Mouse (Mus musculus) MEL (cell line): ENCODE measurements around the gene Notch2.

Experiments
- CTCF ChIP-seq, 3 experiments: IDR thresholded peaks in 2 of 3; conservative IDR thresholded peaks in 1 of 3; 2 replicates each; pipeline ENCODE4 v1.5.1; 2011 to 2012; ENCODE audit warnings: low read length in 3 of 3, low read depth in 2 of 3, mild to moderate bottlenecking in 2 of 3, improper control_type of control experiment in 1 of 3, inconsistent platforms in 1 of 3, mixed read lengths in 1 of 3, moderate library complexity in 1 of 3; ENCODE audit not compliant: control insufficient read depth in 1 of 3, insufficient read depth in 1 of 3, poor library complexity in 1 of 3, severe bottlenecking in 1 of 3
- EP300 ChIP-seq, 2 experiments: IDR thresholded peaks; 2 replicates each; pipeline ENCODE4 v1.6.1; 2011; ENCODE audit warnings: improper control_type of control experiment in 2 of 2, low read length in 2 of 2, low read depth in 1 of 2, mild to moderate bottlenecking in 1 of 2
- POLR2A ChIP-seq, 2 experiments: IDR thresholded peaks; 2 replicates each; pipeline ENCODE4 v1.6.1; 2011 to 2012; ENCODE audit warnings: low read length in 2 of 2, mild to moderate bottlenecking in 2 of 2, control low read depth in 1 of 2, improper control_type of control experiment in 1 of 2, low read depth in 1 of 2, moderate library complexity in 1 of 2; ENCODE audit not compliant: control insufficient read depth in 1 of 2, insufficient read depth in 1 of 2, poor library complexity in 1 of 2

GRCm38 (mm10) chr3:98006046-98006691 lies 7.2 kb upstream of the Notch2 start:
- TF ChIP-seq CTCF (IDR thresholded peaks at IDR 0.05 in 2 of 3, conservative IDR thresholded peaks at IDR 0.05 in 1 of 3; ENCODE audit: control insufficient read depth in 1 of 3, insufficient read depth in 1 of 3, low read depth in 2 of 3, low read length in 3 of 3, poor library complexity in 1 of 3, severe bottlenecking in 1 of 3): no peak
- TF ChIP-seq POLR2A (IDR thresholded peaks at IDR 0.05; ENCODE audit: control insufficient read depth in 1 of 2, insufficient read depth in 1 of 2, low read depth in 1 of 2, low read length in 2 of 2, poor library complexity in 1 of 2): no peak
- TF ChIP-seq EP300 (IDR thresholded peaks at IDR 0.05; ENCODE audit: low read depth in 1 of 2, low read length in 2 of 2): no peak
